Comparison of ENCODE assay signal across 15 mouse cellular contexts in genomic region chr5:103481222-103481621, GRCm38 (mm10). TPM values are rescaled to one million over a fixed set of nuclear protein-coding genes. Genes with fewer than 3 reads are reported as not detected.
DNase-seq lines count a peak whose midpoint lies in the region; ATAC-seq and TF ChIP-seq lines count a peak whose summit lies in the region.
"Had no signal": no experiment of that assay in that cellular context is flagged by ENCODE, and none has a peak within 500 bp of the region (broad histone marks: within the 10 kb centered on the region; RNA-seq: fewer than 3 reads in every experiment).

No protein-coding gene starts in this region.

- no peak overlapping the region for H3K4me3 ChIP-seq in heart, embryonic 16.5 days (ENCODE audit: low read length)
- H3K4me3 ChIP-seq in liver, embryonic 14.5 days (ENCODE audit: insufficient read depth in 1 of 2, low read depth in 2 of 2, low read length in 2 of 2): no peak overlapping the region
- H3K4me3 ChIP-seq in midbrain, embryonic 11.5 days (ENCODE audit: low read depth, low read length): no peak overlapping the region
- H3K4me3 ChIP-seq: heart, adult 2 months; midbrain, embryonic 15.5 days had no signal

- H3K36me3 ChIP-seq in heart, embryonic 16.5 days (ENCODE audit: control insufficient read depth, insufficient read depth): no peaks in the 10 kb centered on the region
- no peaks in the 10 kb centered on the region for H3K36me3 ChIP-seq in liver, embryonic 14.5 days (replicated peaks; ENCODE audit: control insufficient read depth, insufficient read depth, low read depth)
- no peaks in the 10 kb centered on the region for H3K36me3 ChIP-seq in midbrain, embryonic 11.5 days (ENCODE audit: control insufficient read depth, insufficient read depth, low read length)
- H3K36me3 ChIP-seq: midbrain, embryonic 15.5 days had no signal

- no peaks in the 10 kb centered on the region for H3K27me3 ChIP-seq in heart, embryonic 16.5 days (ENCODE audit: control insufficient read depth, insufficient read depth, low read length)
- H3K27me3 ChIP-seq in liver, embryonic 14.5 days (ENCODE audit: control insufficient read depth, insufficient read depth, low read length): no peaks in the 10 kb centered on the region
- no peaks in the 10 kb centered on the region for H3K27me3 ChIP-seq in midbrain, embryonic 11.5 days (ENCODE audit: control insufficient read depth, insufficient read depth, low read length)
- H3K27me3 ChIP-seq: midbrain, embryonic 15.5 days; Patski had no signal

- no peak overlapping the region for H3K9ac ChIP-seq in heart, embryonic 16.5 days (ENCODE audit: low read length)
- H3K9ac ChIP-seq in liver, embryonic 14.5 days (replicated peaks): no peak overlapping the region
- H3K9ac ChIP-seq in midbrain, embryonic 11.5 days (ENCODE audit: low read length): no peak overlapping the region
- H3K9ac ChIP-seq: midbrain, embryonic 15.5 days had no signal

- peak overlapping the region; percentile 46; the same call in 1 of the 2 replicates for H3K27ac ChIP-seq in heart, embryonic 16.5 days (ENCODE audit: low read length)
- no peak overlapping the region for H3K27ac ChIP-seq in liver, embryonic 14.5 days
- H3K27ac ChIP-seq in midbrain, embryonic 11.5 days (ENCODE audit: low read depth, low read length): no peak overlapping the region
- H3K27ac ChIP-seq: heart, adult 2 months; macrophage; midbrain, embryonic 15.5 days had no signal

- TF ChIP-seq EP300 in liver, embryonic 14.5 days (IDR thresholded peaks at IDR 0.05; ENCODE audit: low read depth): no peak

- no peak overlapping the region for H3K4me2 ChIP-seq in heart, embryonic 16.5 days (ENCODE audit: low read depth, low read length)
- no peak overlapping the region for H3K4me2 ChIP-seq in liver, embryonic 14.5 days (ENCODE audit: low read depth)
- no peak overlapping the region for H3K4me2 ChIP-seq in midbrain, embryonic 11.5 days
- H3K4me2 ChIP-seq: midbrain, embryonic 15.5 days had no signal

- no peak for ATAC-seq in heart, embryonic 16.5 days (replicated peaks; ENCODE audit: extremely low read depth, insufficient read depth, low FRiP score)
- ATAC-seq in erythroid progenitor cell, adult 5-6 weeks (replicated peaks; ENCODE audit: low FRiP score, poor library complexity, severe bottlenecking): 0 out of 2 replicates have a peak, but pooled peaks have one; percentile 30
- peak; percentile 79 for ATAC-seq in liver, embryonic 14.5 days (ENCODE audit: insufficient read depth)
- no peak for ATAC-seq in midbrain, embryonic 11.5 days (ENCODE audit: low FRiP score)
- ATAC-seq: midbrain, embryonic 15.5 days; Patski had no signal

- no peak for DNase-seq in heart, adult 9 months (ENCODE audit: low spot score in 2 of 2)
- peak in 1 of 3 experiments; percentile 10 for DNase-seq in liver, embryonic 14.5 days (ENCODE audit: low read depth in 3 of 3, low spot score in 3 of 3)
- DNase-seq in midbrain, embryonic 11.5 days (ENCODE audit: low spot score, missing footprints): no peak
- DNase-seq in cerebellum, postnatal 10 days: no peak
- no peak for DNase-seq in cerebellum, postnatal 25 days
- DNase-seq: adrenal gland, adult 8-10 months; cerebellum, postnatal 14 days; heart, adult 2 months; kidney, adult 2 months; kidney, postnatal 10 days had no signal

- H3K4me1 ChIP-seq in heart, embryonic 16.5 days (ENCODE audit: control insufficient read depth, insufficient read depth, low read length): peaks cover 3% of the 10 kb centered on the region
- H3K4me1 ChIP-seq in liver, embryonic 14.5 days (replicated peaks; ENCODE audit: control insufficient read depth in 2 of 2, insufficient read depth in 2 of 2, low read length in 1 of 2): peaks cover 6 to 16% of the 10 kb centered on the region in 2 experiments
- H3K4me1 ChIP-seq in midbrain, embryonic 11.5 days (ENCODE audit: control insufficient read depth, insufficient read depth, low read length): no peaks in the 10 kb centered on the region
- H3K4me1 ChIP-seq: midbrain, embryonic 15.5 days had no signal

- no peaks in the 10 kb centered on the region for H3K9me3 ChIP-seq in heart, embryonic 16.5 days (replicated peaks; ENCODE audit: control insufficient read depth, low read length)
- no peaks in the 10 kb centered on the region for H3K9me3 ChIP-seq in liver, embryonic 14.5 days (ENCODE audit: control insufficient read depth, low read length)
- H3K9me3 ChIP-seq in midbrain, embryonic 11.5 days (ENCODE audit: control insufficient read depth, low read length): no peaks in the 10 kb centered on the region
- H3K9me3 ChIP-seq: midbrain, embryonic 15.5 days had no signal

- 43% methylated on average over 2 of the region's 2 CpGs for WGBS in heart, embryonic 16.5 days
- 23% methylated on average over 2 of the region's 2 CpGs for WGBS in liver, embryonic 14.5 days (ENCODE audit: insufficient replicate concordance)
- WGBS in midbrain, embryonic 11.5 days: 89% methylated on average over 2 of the region's 2 CpGs

- no peak for TF ChIP-seq CTCF in liver, embryonic 14.5 days (IDR thresholded peaks at IDR 0.05; ENCODE audit: low read depth)

RNA-seq across cellular contexts. Expression of gene Ptpn13, which starts 56.2 kb away (rescaled TPM):
- polyA plus RNA-seq in heart, embryonic 16.5 days (2015; fragmentation: Nextera tagmentation; extraction: Ambion mirVana): 7.8 and 8.3 TPM in 2 replicates
- total RNA-seq in erythroid progenitor cell, adult 5-6 weeks (2015; ENCODE audit: low replicate concordance): 0.36 and 1.7 TPM in 2 replicates
- total RNA-seq in erythroid progenitor cell, adult 5-6 weeks (2017; ENCODE audit: low replicate concordance): 1.4 and 2.2 TPM in 2 replicates
- 0.78 and 1.0 TPM in 2 replicates for polyA plus RNA-seq in liver, embryonic 14.5 days (2012; rRNA removed)
- polyA plus RNA-seq in liver, embryonic 14.5 days (2014; fragmentation: Nextera tagmentation; extraction: Ambion mirVana): 0.53 and 0.73 TPM in 2 replicates
- polyA plus RNA-seq in midbrain, embryonic 11.5 days (2014; fragmentation: Nextera tagmentation; extraction: Ambion mirVana): 15.0 and 18.1 TPM in 2 replicates
- polyA plus RNA-seq: macrophage had no signal

Comparison
In these comparisons a context has a peak if more than half of its experiments do, and no peak if none do; other contexts are left out.
1. ATAC-seq: peak in erythroid progenitor cell, adult 5-6 weeks (single experiment) and liver, embryonic 14.5 days (single experiment); none in heart, embryonic 16.5 days (single experiment) and midbrain, embryonic 11.5 days (single experiment).